Mouse (Mus musculus): ENCODE measurements around the gene Ucn3.

Ucn3 gene

GRCm38 (mm10) chr13:3891479-3892087 is 53.6 kb downstream of the Ucn3 start:
- DNase-seq (ENCODE audit: low spot score) = no peak

Measured in ovary, postnatal 36 days (tissue).